Mouse (Mus musculus) gastrocnemius, adult 2 months (tissue): Measurements from ENCODE around the gene Slc5a7. TPM values are rescaled to one million over a fixed set of nuclear protein-coding genes. Genes with fewer than 3 reads are reported as not detected.

Source experiments
- DNase-seq: peaks from one replicate; pipeline ENCODE4 v3.0.0; 2022
- H3K27ac ChIP-seq: fragments of 200-600 bp; 2 replicates; pipeline ENCODE4 v1.8.1; 2022; ENCODE audit warnings: mild to moderate bottlenecking
- H3K4me3 ChIP-seq: fragments of 200-600 bp; 2 replicates; pipeline ENCODE4 v1.8.1; 2022; ENCODE audit warnings: mild to moderate bottlenecking, moderate library complexity
- CTCF ChIP-seq: fragments of 200-600 bp; IDR thresholded peaks from 2 replicates; pipeline ENCODE4 v1.8.1; 2022; ENCODE audit warnings: antibody characterized with exemption, mild to moderate bottlenecking, moderate library complexity
- intact Hi-C: fragments of 180-260 bp; cut with DNase I; formaldehyde crosslinking; loops from one replicate; pipeline ENCODE4 v1.15.1; 2025
- long read RNA-seq, 2 experiments: library from polyadenylated mRNA; stranded (forward); transcript quantifications; one replicate each; pipeline ENCODE4 v2.0.0; 2021
- total RNA-seq, 2 experiments: library from RNA; stranded (reverse); gene quantifications; 2 replicates each; pipeline ENCODE4 v1.2.3; 2021

Gene Slc5a7
- total RNA-seq = not detected
- long read RNA-seq, experiment 1 = 0 reads
- long read RNA-seq, experiment 2 = 0 reads

DNA sequence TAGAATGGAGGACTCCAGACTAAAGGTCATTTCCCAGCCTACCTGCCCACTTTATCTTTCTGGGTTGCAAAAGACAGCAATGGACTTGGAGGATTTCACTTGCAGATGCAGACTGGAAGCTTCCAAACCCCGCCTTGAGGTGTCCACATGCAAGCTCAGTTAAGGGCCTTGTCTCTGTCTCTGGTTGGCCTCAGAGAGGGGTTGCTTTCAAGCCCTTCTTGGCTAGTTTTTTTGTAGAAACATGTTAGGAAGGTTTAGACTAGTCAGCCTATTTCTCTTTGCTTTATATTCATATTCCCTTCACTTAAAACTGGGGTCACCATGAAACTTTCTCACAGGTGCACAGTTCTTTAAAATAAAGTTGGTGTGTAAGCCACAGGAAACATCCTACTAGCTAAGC, at the start of gene Slc5a7:
TSS of gene Slc5a7 (minus strand) at position 101 of the 400 bp plus-strand sequence.
- no peak for DNase-seq
- Histone ChIP-seq H3K4me3 (peak within 1 kb of the TSS; percentile 7; the same call in 1 of the 2 replicates), H3K27ac (no peak within 1 kb of the TSS)
- TF ChIP-seq CTCF = no peak
- intact Hi-C loops = no loop called here

DNA sequence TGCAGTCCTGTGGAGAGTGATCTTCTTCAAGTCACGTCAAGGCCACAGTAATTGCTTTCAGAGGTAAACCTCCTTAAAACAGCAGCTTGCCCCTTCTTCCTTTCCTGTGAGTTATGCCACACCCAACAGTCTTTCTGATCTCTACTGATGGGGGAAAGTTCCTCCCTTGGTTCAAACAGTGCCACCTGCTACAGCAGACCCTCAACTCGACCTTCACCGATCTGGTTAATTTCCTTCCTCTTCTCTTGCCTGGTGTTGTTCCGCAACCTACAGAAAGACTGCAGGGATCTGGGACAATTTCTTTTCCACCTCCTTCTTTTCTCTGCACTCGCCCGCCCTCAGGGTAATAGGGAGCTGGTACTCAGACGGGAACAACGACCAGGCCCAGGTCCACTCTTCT, 48.8 kb upstream of the Slc5a7 start:
- H3K27ac ChIP-seq = no peak overlapping the region
- H3K4me3 ChIP-seq = no peak overlapping the region
- intact Hi-C loops = no loop called here
- TF ChIP-seq CTCF = no peak
- no peak for DNase-seq

DNA sequence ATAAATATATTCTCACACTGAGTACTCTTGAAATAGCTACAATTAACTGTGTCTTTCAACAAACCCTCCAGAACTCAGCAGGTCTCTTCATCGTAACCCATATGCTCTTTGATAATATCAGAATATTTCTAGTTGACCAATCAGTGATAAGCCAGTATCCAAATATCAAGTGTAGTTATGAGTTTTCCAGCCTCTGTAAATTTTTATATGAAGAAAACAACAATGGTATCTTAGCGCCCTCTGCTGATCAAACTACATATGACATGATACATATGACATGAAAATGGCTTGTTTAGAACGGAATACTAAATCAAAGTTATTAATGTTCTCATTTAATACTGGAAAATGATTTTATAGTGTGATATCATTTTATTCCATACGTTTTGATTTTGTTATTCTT, 44.6 kb upstream of the Slc5a7 start:
- DNase-seq = no peak

DNA sequence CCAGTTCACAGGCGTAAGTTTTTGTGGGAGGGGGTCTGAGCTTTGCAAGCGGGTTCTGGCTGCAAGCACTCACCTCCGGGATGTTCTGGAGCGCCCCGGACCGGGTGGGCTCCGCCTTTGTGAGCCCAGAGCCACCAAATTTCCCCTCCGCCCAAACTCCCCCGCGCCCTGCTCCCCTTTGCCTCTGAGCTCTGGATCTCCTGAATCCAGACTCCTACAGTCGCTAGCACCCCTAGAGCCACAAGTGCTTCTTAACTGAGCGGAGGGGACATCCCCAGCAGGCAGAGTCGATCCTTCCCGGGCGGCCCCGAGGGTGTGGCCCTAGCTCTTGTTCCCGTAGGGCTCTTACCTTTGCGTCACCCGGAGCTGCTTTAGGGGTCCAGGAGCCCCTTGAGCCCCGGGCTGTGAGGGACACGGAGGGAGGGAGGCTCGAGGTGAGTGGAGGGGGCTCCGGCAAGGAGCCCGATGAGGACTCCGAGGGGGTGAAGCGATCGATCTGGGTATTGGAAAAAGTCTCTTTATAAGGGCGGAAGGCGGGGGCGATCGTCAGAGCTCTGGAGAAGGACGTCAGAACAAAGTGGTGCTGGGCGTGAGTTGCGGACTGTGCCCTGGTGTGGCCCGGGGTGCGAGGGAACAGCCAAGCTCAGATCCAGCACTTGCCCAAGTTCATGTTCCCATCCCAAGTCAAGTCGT, 456 bp downstream of the Slc5a7 start:
- Histone ChIP-seq H3K4me3 (peak overlapping the region; percentile 7; the same call in 1 of the 2 replicates), H3K27ac (no peak overlapping the region)
- DNase-seq = no peak
- intact Hi-C loops = no loop called here
- no peak for TF ChIP-seq CTCF

More for the DNA sequence above, 44.6 kb upstream of the Slc5a7 start:
- intact Hi-C loops = no loop called here
- Histone ChIP-seq H3K27ac (no peak overlapping the region), H3K4me3 (no peak overlapping the region)
- peak; percentile 44 for TF ChIP-seq CTCF

DNA sequence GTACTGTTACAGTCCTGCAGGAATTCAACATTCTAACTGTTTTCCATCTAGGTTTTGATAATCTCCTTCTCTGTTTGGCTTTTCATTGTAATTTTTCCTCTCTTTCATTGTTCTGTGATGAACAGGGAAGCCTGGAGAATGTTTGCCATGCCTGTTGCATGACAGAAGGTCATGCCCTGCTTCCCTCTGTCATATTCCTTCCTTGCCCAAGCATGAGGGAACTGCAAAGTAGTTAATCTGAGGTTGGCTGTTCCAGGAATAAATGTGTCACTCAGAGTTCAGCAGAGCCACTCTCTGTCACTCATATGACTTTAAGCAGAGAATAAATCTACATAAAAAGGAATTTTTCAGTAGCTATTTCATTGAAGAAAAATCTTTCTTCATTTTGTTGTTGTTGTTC, 48.1 kb downstream of the Slc5a7 start:
- Histone ChIP-seq H3K27ac (no peak overlapping the region), H3K4me3 (no peak overlapping the region)
- no peak for DNase-seq
- no peak for TF ChIP-seq CTCF
- intact Hi-C loops = no loop called here

DNA sequence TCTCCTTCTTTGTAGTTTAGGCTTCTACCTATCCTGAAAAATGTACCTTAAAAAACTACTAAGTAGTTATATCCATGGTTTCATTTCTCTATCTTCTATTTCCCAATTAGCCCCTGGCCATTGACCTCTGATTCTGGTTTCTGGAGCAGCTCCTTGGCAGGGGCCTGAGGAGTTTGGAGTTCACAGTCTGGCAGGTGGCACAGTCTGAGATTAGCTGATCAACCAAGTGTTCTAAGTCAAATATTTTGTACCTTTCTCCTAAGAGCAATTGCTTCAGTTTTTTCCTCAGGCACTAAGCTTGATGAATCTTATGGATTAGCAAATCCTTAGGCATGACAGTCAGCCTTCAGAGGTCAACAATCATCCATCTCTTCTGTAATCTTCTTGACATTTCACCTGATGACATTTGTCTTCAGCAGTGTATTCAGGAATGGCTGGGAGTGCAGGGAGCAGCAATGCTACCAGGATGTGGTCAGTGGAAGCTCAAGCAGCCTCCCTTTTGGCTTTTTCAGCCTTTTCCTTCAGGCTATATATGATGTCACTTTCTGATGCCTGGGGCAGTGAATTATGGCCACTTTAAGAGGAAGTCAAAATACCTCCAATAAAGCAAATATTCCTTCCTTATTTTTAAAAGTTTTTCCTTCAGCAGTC, 55.1 kb downstream of the Slc5a7 start:
- no peak for DNase-seq
- Histone ChIP-seq H3K27ac (no peak overlapping the region), H3K4me3 (no peak overlapping the region)
- intact Hi-C loops = no loop called here
- TF ChIP-seq CTCF = no peak

DNA sequence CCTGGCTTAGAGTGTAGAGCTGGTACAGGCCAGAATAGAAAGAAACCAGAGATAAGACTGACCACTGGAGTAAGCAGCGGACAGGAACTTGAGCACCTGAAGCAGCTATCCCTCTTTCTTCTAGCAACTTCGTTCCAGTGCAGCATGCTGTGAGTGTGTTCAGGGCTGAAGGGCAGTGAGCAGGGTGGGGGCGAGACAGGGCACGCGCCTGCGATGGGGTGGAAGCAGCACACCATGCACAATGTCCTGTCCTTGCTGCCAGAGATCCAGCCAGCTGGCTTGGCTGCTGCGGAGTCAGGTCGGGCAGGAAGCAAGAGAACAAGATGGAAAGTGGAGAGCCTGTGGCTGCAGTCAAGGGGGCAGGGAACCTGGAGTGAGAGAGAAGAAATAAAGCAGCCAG, 59.4 kb downstream of the Slc5a7 start:
- Histone ChIP-seq H3K4me3 (no peak overlapping the region), H3K27ac (no peak overlapping the region)
- TF ChIP-seq CTCF = no peak
- DNase-seq = no peak
- intact Hi-C loops = no loop called here
